Mouse (Mus musculus) T-helper 1 cell (primary cell): ENCODE data around the gene Cd53.

Source experiments
- in situ Hi-C: fragments of 300-600 bp; cut with MboI, MseI; formaldehyde crosslinking; loops from one replicate; pipeline ENCODE4 v1.15.1; 2025; ENCODE audit warnings: high pct_unique_total_duplicates

Gene Cd53

GRCm38 (mm10) chr3:106789930-106790329 is at the start of gene Cd53:
Gene Cd53 (minus strand): TSS chr3:106790149.
- in situ Hi-C loops: loop anchor here (5.0 to 10.0 kb wide), 3 partner anchors 47 to 245 kb away; partner anchors contain the start of gene Kcna3

- in situ Hi-C loops: no loop called here
Observed at GRCm38 (mm10) chr3:106832107-106832506, 42.2 kb upstream of the Cd53 start.

- in situ Hi-C loops: no loop called here
Observed at GRCm38 (mm10) chr3:106826187-106826586, 36.2 kb upstream of the Cd53 start, which contains the start of gene Olfr266. Gene Olfr266 (minus strand): TSS chr3:106826287.

GRCm38 (mm10) chr3:106817676-106818075 is 27.7 kb upstream of the Cd53 start:
- in situ Hi-C loops: no loop called here

- in situ Hi-C loops: no loop called here
Observed at GRCm38 (mm10) chr3:106808972-106809695, 19.2 kb upstream of the Cd53 start.

GRCm38 (mm10) chr3:106798079-106798478 is 8.1 kb upstream of the Cd53 start:
- in situ Hi-C loops: loop anchor here (10.0 kb wide), 1 partner anchor 77 kb away; no protein-coding TSS in a partner anchor

GRCm38 (mm10) chr3:106788440-106788887 is 1.5 kb downstream of the Cd53 start:
- in situ Hi-C loops: loop anchor here (10.0 kb wide), 1 partner anchor 246 kb away; the partner anchor contains the start of gene Kcna3

GRCm38 (mm10) chr3:106787972-106788371 is 2.0 kb downstream of the Cd53 start:
- in situ Hi-C loops: loop anchor here (10.0 kb wide), 1 partner anchor 247 kb away; the partner anchor contains the start of gene Kcna3

- in situ Hi-C loops: loop anchor here (10.0 kb wide), 1 partner anchor 250 kb away; the partner anchor contains the start of gene Kcna3
Observed at GRCm38 (mm10) chr3:106785130-106785529, 4.8 kb downstream of the Cd53 start.

- in situ Hi-C loops: no loop called here
Observed at GRCm38 (mm10) chr3:106771834-106772233, 18.1 kb downstream of the Cd53 start.

GRCm38 (mm10) chr3:106755898-106756297 is 34.1 kb downstream of the Cd53 start:
- in situ Hi-C loops: no loop called here

GRCm38 (mm10) chr3:106722028-106722945 is 67.7 kb downstream of the Cd53 start:
- in situ Hi-C loops: loop anchor here (5.0 to 10.0 kb wide), 2 partner anchors 235 to 343 kb away; no protein-coding TSS in a partner anchor

GRCm38 (mm10) chr3:106721397-106722027 is 68.4 kb downstream of the Cd53 start:
- in situ Hi-C loops: loop anchor here (5.0 to 10.0 kb wide), 2 partner anchors 234 to 343 kb away; no protein-coding TSS in a partner anchor
